Mouse (Mus musculus): Measurements from ENCODE around the gene Pramel7. TPM values are rescaled to one million over a fixed set of nuclear protein-coding genes. Genes with fewer than 3 reads are reported as not detected.

Pramel7 gene
- total RNA-seq, 2 experiments from 2014 or later = not detected

- intact Hi-C loops (cut with DNase I) = no loop called here
- no peak overlapping the region for H3K27ac ChIP-seq
- H3K4me3 ChIP-seq = no peak overlapping the region
- TF ChIP-seq CTCF (IDR thresholded peaks at IDR 0.05) = no peak
- DNase-seq = no peak
Measured at GRCm38 (mm10) chr2:87461769-87462168, 35.1 kb downstream of the Pramel7 start.

GRCm38 (mm10) chr2:87453662-87454061, 43.2 kb downstream of the Pramel7 start, which contains the start of gene Olfr1126:
Gene Olfr1126, plus strand, starts transcription at chr2:87453962.
- DNase-seq = no peak
- no peak within 1 kb of the TSS for H3K4me3 ChIP-seq
- no peak within 1 kb of the TSS for H3K27ac ChIP-seq
- intact Hi-C loops (cut with DNase I) = no loop called here
- no peak for TF ChIP-seq CTCF (IDR thresholded peaks at IDR 0.05)

Other genes with a start within 250 kb of the Pramel7 start
- gene Olfr1115, start 249.1 kb downstream of the Pramel7 start, total RNA-seq (2021) = not detected
- gene Olfr1116, start 229.6 kb downstream of the Pramel7 start, total RNA-seq (2021) = not detected
- gene Olfr1118, start 189.5 kb downstream of the Pramel7 start, total RNA-seq (2021) = not detected
- not detected for gene Olfr1120, start 142.3 kb downstream of the Pramel7 start, total RNA-seq (2021)
- gene Olfr1121, start 127.2 kb downstream of the Pramel7 start, total RNA-seq (2021) = not detected
- gene Olfr1122, start 111.2 kb downstream of the Pramel7 start, total RNA-seq (2021) = not detected
- not detected for gene Olfr1123, start 80.5 kb downstream of the Pramel7 start, total RNA-seq (2021)
- not detected for gene Olfr1124, start 66.8 kb downstream of the Pramel7 start, total RNA-seq (2021)
- gene Olfr1126, start 43.1 kb downstream of the Pramel7 start, total RNA-seq (2021) = not detected
- not detected for gene Pramel6, start 9.5 kb upstream of the Pramel7 start, total RNA-seq (2021)
- gene Olfr153, start 34.7 kb upstream of the Pramel7 start, total RNA-seq (2021) = not detected
- not detected for gene Olfr1128, start 48.4 kb upstream of the Pramel7 start, total RNA-seq (2021)
- gene Olfr1129, start 76.8 kb upstream of the Pramel7 start, total RNA-seq (2021) = not detected
- gene Olfr1130, start 109.1 kb upstream of the Pramel7 start, total RNA-seq (2021) = not detected
- not detected for gene Olfr1131, start 130.0 kb upstream of the Pramel7 start, total RNA-seq (2021)
- gene Olfr1132, start 140.4 kb upstream of the Pramel7 start, total RNA-seq (2021) = not detected
- gene Olfr1133, start 150.3 kb upstream of the Pramel7 start, total RNA-seq (2021) = not detected
- not detected for gene Olfr1134, start 161.4 kb upstream of the Pramel7 start, total RNA-seq (2021)
- gene Olfr1135, start 176.6 kb upstream of the Pramel7 start, total RNA-seq (2021) = not detected
- gene Olfr1136, start 196.9 kb upstream of the Pramel7 start, total RNA-seq (2021) = not detected
- not detected for gene Olfr1137, start 216.1 kb upstream of the Pramel7 start, total RNA-seq (2021)
- gene Olfr1138, start 242.9 kb upstream of the Pramel7 start, total RNA-seq (2021) = not detected
- not detected for gene Olfr1140, start 246.7 kb upstream of the Pramel7 start, total RNA-seq (2021)